Mouse (Mus musculus) heart, adult 2 months (tissue): ENCODE results near the gene Adamtsl1. TPM values are rescaled to one million over a fixed set of nuclear protein-coding genes. Genes with fewer than 3 reads are reported as not detected.
A peak's percentile ranks its signal among the peaks of the same experiment; 100 is the strongest.

Experiments
- DNase-seq, 2 experiments: peaks; one replicate each; pipeline ENCODE4 v3.0.0; 2021
- H3K27ac ChIP-seq: fragments of 200-600 bp; 2 replicates; pipeline ENCODE4 v1.8.1; 2022
- H3K27me3 ChIP-seq: fragments of 200-500 bp; 2 replicates; pipeline ENCODE4 v1.6.1; 2012; ENCODE audit warnings: mild to moderate bottlenecking, low read length, inconsistent platforms, mixed read lengths; ENCODE audit not compliant: control insufficient read depth, insufficient read depth
- H3K36me3 ChIP-seq: fragments of 200-500 bp; 2 replicates; pipeline ENCODE4 v1.6.1; 2012; ENCODE audit warnings: low read length, inconsistent platforms; ENCODE audit not compliant: control insufficient read depth, insufficient read depth
- H3K4me1 ChIP-seq: fragments of 200-500 bp; 2 replicates; pipeline ENCODE4 v1.6.1; 2011; ENCODE audit warnings: low read length; ENCODE audit not compliant: control insufficient read depth, insufficient read depth
- H3K4me3 ChIP-seq: fragments of 200-600 bp; 2 replicates; pipeline ENCODE4 v1.8.1; 2022
- H3K79me2 ChIP-seq: fragments of 200-500 bp; replicated peaks from 2 replicates; pipeline ENCODE4 v1.6.1; 2012; ENCODE audit warnings: mild to moderate bottlenecking, inconsistent platforms, low read length, moderate library complexity, mixed read lengths; ENCODE audit not compliant: control insufficient read depth, insufficient read depth
- H3K9ac ChIP-seq: fragments of 200-500 bp; 2 replicates; pipeline ENCODE4 v1.6.1; 2012; ENCODE audit warnings: low read depth, mild to moderate bottlenecking, control low read depth, inconsistent platforms, low read length, mixed read lengths
- CTCF ChIP-seq: fragments of 200-600 bp; IDR thresholded peaks from 2 replicates; pipeline ENCODE4 v1.8.1; 2022; ENCODE audit warnings: antibody characterized with exemption, mild to moderate bottlenecking, moderate library complexity
- EP300 ChIP-seq: fragments of 200-500 bp; IDR thresholded peaks from 2 replicates; pipeline ENCODE4 v1.6.1; 2011; ENCODE audit warnings: low read depth, low read length, control low read depth; ENCODE audit not compliant: insufficient read depth
- POLR2A ChIP-seq: fragments of 200-500 bp; IDR thresholded peaks from 2 replicates; pipeline ENCODE4 v1.6.1; 2011; ENCODE audit warnings: mild to moderate bottlenecking, low read depth, low read length, control low read depth; ENCODE audit not compliant: insufficient read depth
- WGBS: fragments of 180-500 bp; shearing (Covaris S2); methylation state at CpG from one replicate; pipeline ENCODE4 v1.1.7; 2018; 5-methylcytosine and 5-hydroxymethylcytosine counted together
- intact Hi-C: fragments of 180-260 bp; cut with DNase I; formaldehyde crosslinking; loops from one replicate; pipeline ENCODE4 v1.15.1; 2025
- polyA plus RNA-seq: library from polyadenylated mRNA; depleted of rRNA; stranded (reverse); fragments of >200 nt; gene quantifications from 2 replicates; pipeline ENCODE4 v1.2.3, GENCODE M21; 2012
- total RNA-seq, 2 experiments: library from RNA; stranded (reverse); gene quantifications; 2 replicates each; pipeline ENCODE4 v1.2.3; 2021

Gene Adamtsl1
- total and polyA plus RNA-seq, 3 experiments, result 2.2 to 3.2 (median 2.4) TPM

DNA sequence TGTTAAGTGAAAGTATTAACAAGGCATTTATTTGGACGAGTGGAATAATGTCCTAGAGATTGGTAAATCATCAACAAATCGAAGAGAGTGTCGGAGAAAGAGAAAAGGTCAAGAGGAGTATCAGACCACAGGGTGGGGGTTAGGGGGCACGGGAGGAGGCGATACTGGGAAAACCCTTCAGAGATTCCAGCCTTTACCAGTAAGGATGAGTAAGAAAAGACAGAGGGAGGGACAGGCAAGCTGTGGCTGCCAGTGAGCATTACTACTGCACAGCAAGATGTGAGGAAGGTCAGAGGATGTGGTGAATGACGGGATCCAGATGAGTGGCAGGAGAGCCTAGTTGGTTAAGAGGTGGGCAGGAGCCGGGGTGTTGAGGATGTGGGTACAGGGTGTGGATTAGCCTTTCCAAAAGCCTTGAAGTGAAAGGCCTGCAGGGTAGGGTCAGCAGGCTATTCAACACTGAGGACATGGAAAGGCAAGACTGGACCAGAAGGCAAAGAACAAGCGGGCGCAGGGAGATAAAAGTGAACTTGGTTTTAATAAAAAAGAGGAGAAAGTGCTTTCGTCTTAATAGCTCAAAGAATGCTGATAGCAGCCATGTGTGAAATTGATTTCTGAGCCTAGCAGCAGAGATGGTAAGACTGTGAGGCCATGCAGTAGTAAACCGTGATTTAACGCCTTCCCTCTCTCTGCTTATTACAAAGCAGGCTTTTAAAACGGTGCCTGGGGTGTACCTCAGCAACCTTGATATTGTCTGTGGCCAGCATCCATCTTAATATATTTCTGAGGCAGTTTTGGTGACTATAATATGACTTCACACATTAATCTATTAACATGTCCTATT is 555.1 kb downstream of the Adamtsl1 start:
- intact Hi-C loops, result no loop called here
- no peak for DNase-seq
- H3K9ac ChIP-seq, result no peak overlapping the region
- H3K4me1 ChIP-seq, result no peaks in the 10 kb centered on the region
- H3K27me3 ChIP-seq, result no peaks in the 10 kb centered on the region
- no peak for TF ChIP-seq EP300
- TF ChIP-seq CTCF, result no peak
- TF ChIP-seq POLR2A, result no peak
- WGBS, result 72% methylated on average over 13 of the region's 13 CpGs
- no peaks in the 10 kb centered on the region for H3K36me3 ChIP-seq
- H3K79me2 ChIP-seq, result no peaks in the 10 kb centered on the region
- H3K27ac ChIP-seq, result no peak overlapping the region
- no peak overlapping the region for H3K4me3 ChIP-seq

DNA sequence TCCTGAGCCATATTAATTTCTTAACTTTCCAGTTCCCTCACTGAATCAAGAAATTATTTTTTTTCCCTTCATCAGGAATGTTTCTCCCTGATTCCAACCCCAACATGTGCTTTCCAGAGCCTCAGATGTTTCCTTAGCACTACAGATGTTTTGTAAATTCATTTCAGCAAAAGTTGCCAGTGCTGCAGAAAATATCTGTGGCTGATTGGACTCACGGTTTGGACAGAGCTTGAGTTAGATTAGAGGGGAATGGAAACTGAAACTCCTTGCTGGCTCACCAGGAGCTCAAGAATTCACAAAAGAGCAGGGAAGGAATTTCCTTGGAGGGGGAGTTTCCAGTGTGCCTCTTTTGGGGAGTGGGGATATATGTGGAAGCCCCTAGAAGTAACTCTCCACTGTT is 560.9 kb downstream of the Adamtsl1 start:
- TF ChIP-seq EP300, result no peak
- TF ChIP-seq CTCF, result no peak
- no peak for TF ChIP-seq POLR2A
- H3K27me3 ChIP-seq, result no peaks in the 10 kb centered on the region
- peak overlapping the region; percentile 15; the same call in 1 of the 2 replicates for H3K27ac ChIP-seq
- H3K4me3 ChIP-seq, result no peak overlapping the region
- H3K9ac ChIP-seq, result no peak overlapping the region
- no peaks in the 10 kb centered on the region for H3K36me3 ChIP-seq
- DNase-seq, result peak in 1 of 2 experiments; percentile 16
- intact Hi-C loops, result no loop called here
- no peaks in the 10 kb centered on the region; the same call in 1 of the 2 replicates for H3K4me1 ChIP-seq
- WGBS, result 16% methylated on average over 1 of the region's 1 CpGs
- no peaks in the 10 kb centered on the region for H3K79me2 ChIP-seq

GRCm38 (mm10) chr4:86077355-86077754 is 563.4 kb downstream of the Adamtsl1 start:
- no peak for DNase-seq
- Histone ChIP-seq H3K27me3 (no peaks in the 10 kb centered on the region), H3K4me3 (no peak overlapping the region), H3K27ac (no peak overlapping the region), H3K9ac (no peak overlapping the region), H3K4me1 (no peaks in the 10 kb centered on the region; the same call in 1 of the 2 replicates), H3K36me3 (no peaks in the 10 kb centered on the region), H3K79me2 (no peaks in the 10 kb centered on the region)
- TF ChIP-seq CTCF (no peak), EP300 (no peak), POLR2A (no peak)
- WGBS, result 68% methylated on average over 2 of the region's 2 CpGs
- intact Hi-C loops, result no loop called here

DNA sequence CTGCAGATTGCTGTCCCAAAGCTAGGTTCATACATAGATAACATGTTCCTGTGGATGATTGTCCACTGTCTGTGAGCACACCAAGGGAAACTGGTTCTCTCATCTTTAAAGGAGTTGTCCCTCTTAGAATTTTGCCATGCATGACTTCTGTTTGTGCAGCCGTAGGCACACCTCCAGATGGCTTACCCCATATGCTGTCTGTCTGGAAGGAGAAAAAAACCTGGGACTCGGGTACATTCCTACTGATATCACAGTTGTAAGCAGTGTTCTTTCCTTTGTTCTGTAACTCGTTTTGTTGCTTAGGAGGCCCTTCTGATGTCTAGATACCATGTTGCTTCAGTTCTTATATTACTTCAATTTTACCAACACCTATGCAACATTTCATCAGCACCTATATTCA is 563.9 kb downstream of the Adamtsl1 start:
- Histone ChIP-seq H3K4me1 (no peaks in the 10 kb centered on the region; the same call in 1 of the 2 replicates), H3K27me3 (no peaks in the 10 kb centered on the region), H3K4me3 (no peak overlapping the region), H3K27ac (no peak overlapping the region), H3K79me2 (no peaks in the 10 kb centered on the region), H3K9ac (no peak overlapping the region), H3K36me3 (no peaks in the 10 kb centered on the region)
- DNase-seq, result no peak
- 58% methylated on average over 3 of the region's 3 CpGs for WGBS
- intact Hi-C loops, result no loop called here
- TF ChIP-seq POLR2A (no peak), CTCF (no peak), EP300 (no peak)

DNA sequence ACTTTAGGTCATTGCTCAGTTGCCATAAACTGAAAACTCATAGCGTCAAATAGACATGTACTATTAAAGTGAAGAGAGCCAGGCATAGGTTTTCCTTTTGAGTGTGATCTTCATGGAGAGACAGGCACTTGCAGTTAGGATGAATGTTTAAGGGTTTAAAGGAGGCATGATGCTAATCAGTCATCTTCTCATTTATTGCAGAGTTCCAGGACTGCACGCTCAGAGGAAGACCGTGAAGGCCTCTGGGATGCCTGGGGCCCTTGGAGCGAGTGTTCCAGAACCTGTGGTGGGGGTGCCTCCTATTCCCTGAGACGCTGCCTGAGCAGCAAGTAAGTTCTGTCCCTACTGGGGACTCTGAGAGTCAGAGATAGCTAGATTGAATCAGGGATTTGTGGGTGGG is 573.5 kb downstream of the Adamtsl1 start:
- no peak for DNase-seq
- TF ChIP-seq POLR2A (no peak), EP300 (no peak), CTCF (no peak)
- WGBS, result 90% methylated on average over 5 of the region's 5 CpGs
- Histone ChIP-seq H3K79me2 (no peaks in the 10 kb centered on the region), H3K27ac (no peak overlapping the region), H3K4me3 (no peak overlapping the region), H3K36me3 (no peaks in the 10 kb centered on the region), H3K4me1 (no peaks in the 10 kb centered on the region), H3K27me3 (no peaks in the 10 kb centered on the region), H3K9ac (no peak overlapping the region)
- intact Hi-C loops, result no loop called here

DNA sequence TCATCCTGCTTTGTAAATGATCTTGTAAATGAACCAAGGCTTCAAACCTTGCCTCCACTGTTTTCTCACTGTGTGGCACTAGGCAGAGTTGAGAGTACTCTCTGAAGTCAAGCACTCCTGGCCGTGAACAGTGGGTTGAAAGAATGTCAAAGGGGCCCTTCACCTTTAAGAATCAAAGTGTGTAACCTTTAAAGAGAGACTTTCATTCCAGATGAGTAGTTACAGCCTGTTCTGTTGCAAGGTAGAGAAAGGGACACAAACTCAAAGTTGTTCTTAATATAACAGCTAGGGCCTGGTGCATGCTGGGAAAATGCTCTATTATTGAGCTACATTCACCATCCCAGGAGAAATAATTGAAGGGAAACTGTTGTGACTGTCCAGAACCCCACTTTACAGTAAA is 589.2 kb downstream of the Adamtsl1 start:
- intact Hi-C loops, result no loop called here
- no peak for DNase-seq

More for the DNA sequence above, 589.2 kb downstream of the Adamtsl1 start:
- TF ChIP-seq EP300 (no peak), CTCF (no peak), POLR2A (no peak)
- Histone ChIP-seq H3K4me3 (no peak overlapping the region), H3K4me1 (no peaks in the 10 kb centered on the region), H3K27me3 (no peaks in the 10 kb centered on the region), H3K79me2 (no peaks in the 10 kb centered on the region), H3K9ac (no peak overlapping the region), H3K36me3 (no peaks in the 10 kb centered on the region), H3K27ac (no peak overlapping the region)
- WGBS, result 65% methylated on average over 1 of the region's 1 CpGs
